Mouse (Mus musculus) central nervous system, embryonic 18 days (tissue): ENCODE measurements around the gene Gm5591. TPM values are rescaled to one million over a fixed set of nuclear protein-coding genes. Genes with fewer than 3 reads are reported as not detected.

Experiments
- polyA plus RNA-seq: library from polyadenylated mRNA; depleted of rRNA; stranded (reverse); fragments of >200 nt; gene quantifications from 2 replicates; pipeline ENCODE4 v1.2.3, GENCODE M21; 2012; rRNA removed

Gene Gm5591
- not detected in 2 replicates for polyA plus RNA-seq

DNA sequence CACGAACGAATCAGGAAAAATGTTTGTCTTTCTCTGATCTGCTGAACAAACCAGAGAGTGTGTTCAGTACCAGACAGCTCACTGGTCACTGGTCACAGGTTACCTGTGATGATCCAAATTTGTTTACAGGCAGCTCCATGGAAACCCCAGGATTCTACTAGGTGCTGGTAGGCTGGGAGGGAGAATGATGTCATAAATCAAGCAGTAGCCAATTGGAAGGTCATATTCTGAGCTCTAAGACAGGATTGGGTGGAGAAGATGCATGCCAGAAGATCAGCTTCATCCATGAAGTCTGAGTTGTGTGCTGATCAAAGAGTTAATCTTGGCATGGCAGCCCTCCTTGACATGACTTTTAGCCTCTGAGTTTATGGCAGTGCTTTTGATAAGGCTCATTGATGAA lies at the start of gene Gm5591:
Gm5591 (minus strand) TSS at position 101 of the 400 bp plus-strand sequence.

